Mouse (Mus musculus) myocyte (in vitro differentiated cells): ENCODE data around the gene Glod5. TPM values are rescaled to one million over a fixed set of nuclear protein-coding genes. Genes with fewer than 3 reads are reported as not detected.

Experiments
- H3K27me3 ChIP-seq: one replicate; pipeline ENCODE4 v1.6.1; 2011; ENCODE audit not compliant: control insufficient read depth, insufficient read depth, insufficient read length
- H3K36me3 ChIP-seq: one replicate; pipeline ENCODE4 v1.6.1; 2011; ENCODE audit not compliant: control insufficient read depth, insufficient read depth
- H3K4me2 ChIP-seq: one replicate; pipeline ENCODE4 v1.6.1; 2011; ENCODE audit warnings: low read depth, control low read depth
- H3K4me3 ChIP-seq: one replicate; pipeline ENCODE4 v1.5.1; 2011; ENCODE audit warnings: mild to moderate bottlenecking, control low read depth, moderate library complexity
- H3K79me2 ChIP-seq: one replicate; pipeline ENCODE4 v1.6.1; 2011; ENCODE audit not compliant: control insufficient read depth, insufficient read depth
- H3ac ChIP-seq: one replicate; pipeline ENCODE4 v1.6.1; 2011; ENCODE audit not compliant: control insufficient read depth, insufficient read length
- CEBPB ChIP-seq: IDR thresholded peaks from 2 replicates; pipeline ENCODE4 v1.6.1; 2011; ENCODE audit warnings: mild to moderate bottlenecking, moderate library complexity; ENCODE audit not compliant: poor library complexity, insufficient read depth, severe bottlenecking
- E2F4 ChIP-seq: IDR thresholded peaks from one replicate; pipeline ENCODE4 v1.6.1; 2011; ENCODE audit warnings: mild to moderate bottlenecking, control low read depth, moderate library complexity; ENCODE audit not compliant: insufficient read depth
- MAX ChIP-seq: IDR thresholded peaks from one replicate; pipeline ENCODE4 v1.6.1; 2011; ENCODE audit warnings: low read depth, mild to moderate bottlenecking, control low read depth
- MYOD1 ChIP-seq, 3 experiments: IDR thresholded peaks; one replicate each; pipeline ENCODE4 v1.6.1; 2011; ENCODE audit warnings: control low read depth in 2 of 3, low read depth in 2 of 3, mild to moderate bottlenecking in 2 of 3, moderate library complexity in 1 of 3; ENCODE audit not compliant: insufficient read length in 2 of 3, control insufficient read depth in 1 of 3
- MYOG ChIP-seq, 3 experiments: IDR thresholded peaks; one replicate each; pipeline ENCODE4 v1.6.1; 2011; ENCODE audit warnings: control low read depth in 2 of 3, low read depth in 2 of 3, mild to moderate bottlenecking in 2 of 3; ENCODE audit not compliant: insufficient read length in 2 of 3, control insufficient read depth in 1 of 3, insufficient read depth in 1 of 3
- POLR2A ChIP-seq: IDR thresholded peaks from one replicate; pipeline ENCODE4 v1.6.1; 2011; ENCODE audit warnings: low read depth, mild to moderate bottlenecking, control low read depth, moderate library complexity; ENCODE audit not compliant: insufficient read length
- POLR2AphosphoS2 ChIP-seq: IDR thresholded peaks from one replicate; pipeline ENCODE4 v1.6.1; 2011; ENCODE audit warnings: low read depth, control low read depth; ENCODE audit not compliant: insufficient read length
- REST ChIP-seq: IDR thresholded peaks from one replicate; pipeline ENCODE4 v1.6.1; 2011; ENCODE audit warnings: mild to moderate bottlenecking, control low read depth, moderate library complexity; ENCODE audit not compliant: insufficient read depth, insufficient read length
- SRF ChIP-seq: IDR thresholded peaks from one replicate; pipeline ENCODE4 v1.6.1; 2011; ENCODE audit warnings: low read depth; ENCODE audit not compliant: control insufficient read depth, insufficient read length
- TCF12 ChIP-seq: IDR thresholded peaks from one replicate; pipeline ENCODE4 v1.6.1; 2011; ENCODE audit warnings: mild to moderate bottlenecking, control low read depth; ENCODE audit not compliant: poor library complexity, insufficient read depth, severe bottlenecking
- TCF3 ChIP-seq: IDR thresholded peaks from one replicate; pipeline ENCODE4 v1.6.1; 2011; ENCODE audit warnings: low read depth, control low read depth; ENCODE audit not compliant: insufficient read length
- USF1 ChIP-seq: IDR thresholded peaks from one replicate; pipeline ENCODE4 v1.6.1; 2011; ENCODE audit warnings: low read depth, mild to moderate bottlenecking, control low read depth, moderate library complexity
- polyA plus RNA-seq: library from polyadenylated mRNA; unstranded; fragments of >200 nt; fragmentation: generic; extraction: Trizol; gene quantifications from one replicate; pipeline ENCODE4 v1.2.1, GENCODE M21; 2012; ENCODE audit warnings: missing spikeins

The Glod5 gene
- polyA plus RNA-seq, 1 experiment: not detected

- Histone ChIP-seq H3K4me3 (no peak overlapping the region), H3ac (no peak overlapping the region), H3K27me3 (no peaks in the 10 kb centered on the region), H3K36me3 (no peaks in the 10 kb centered on the region), H3K79me2 (no peaks in the 10 kb centered on the region), H3K4me2 (no peak overlapping the region)
- TF ChIP-seq MYOD1 (IDR thresholded peaks at IDR 0.05; ENCODE audit: control insufficient read depth in 1 of 3, insufficient read length in 2 of 3, low read depth in 2 of 3): no peak
- no peak for TF ChIP-seq TCF12
- no peak for TF ChIP-seq MYOG (IDR thresholded peaks at IDR 0.05; ENCODE audit: control insufficient read depth in 1 of 3, insufficient read depth in 1 of 3, insufficient read length in 2 of 3, low read depth in 2 of 3)
- TF ChIP-seq USF1: no peak
- TF ChIP-seq SRF: no peak
- TF ChIP-seq POLR2AphosphoS2: no peak
- TF ChIP-seq E2F4: no peak
- TF ChIP-seq REST: no peak
- no peak for TF ChIP-seq TCF3
These were observed 25.8 kb downstream of the Glod5 start for GRCm38 (mm10) chrX:7992379-7993067.

GRCm38 (mm10) chrX:7981368-7981767 lies 36.9 kb downstream of the Glod5 start:
- Histone ChIP-seq H3K27me3 (no peaks in the 10 kb centered on the region), H3K36me3 (no peaks in the 10 kb centered on the region), H3K4me2 (no peak overlapping the region), H3ac (no peak overlapping the region), H3K4me3 (no peak overlapping the region), H3K79me2 (no peaks in the 10 kb centered on the region)
- no peak for TF ChIP-seq MYOG (IDR thresholded peaks at IDR 0.05; ENCODE audit: control insufficient read depth in 1 of 3, insufficient read depth in 1 of 3, insufficient read length in 2 of 3, low read depth in 2 of 3)
- no peak for TF ChIP-seq CEBPB
- no peak for TF ChIP-seq TCF12
- TF ChIP-seq MYOD1 (IDR thresholded peaks at IDR 0.05; ENCODE audit: control insufficient read depth in 1 of 3, insufficient read length in 2 of 3, low read depth in 2 of 3): no peak
- TF ChIP-seq MAX: no peak
- TF ChIP-seq TCF3: no peak
- no peak for TF ChIP-seq POLR2AphosphoS2
- no peak for TF ChIP-seq REST

GRCm38 (mm10) chrX:7977892-7978291 lies 40.4 kb downstream of the Glod5 start, which contains the start of gene Gata1:
Gene Gata1 (minus strand): TSS chrX:7978071.
- TF ChIP-seq REST (no peak), MYOD1 (IDR thresholded peaks at IDR 0.05; ENCODE audit: control insufficient read depth in 1 of 3, insufficient read length in 2 of 3, low read depth in 2 of 3) (no peak)
- H3K4me3 ChIP-seq: no peak within 1 kb of the TSS
- no peak within 1 kb of the TSS for H3K4me2 ChIP-seq
- no peak within 1 kb of the TSS for H3ac ChIP-seq
- no peaks in the 10 kb centered on the region for H3K27me3 ChIP-seq
- no peaks in the 10 kb centered on the region for H3K36me3 ChIP-seq
- H3K79me2 ChIP-seq: no peaks in the 10 kb centered on the region

- Histone ChIP-seq H3K79me2 (no peaks in the 10 kb centered on the region), H3K4me2 (no peak overlapping the region), H3K4me3 (no peak overlapping the region), H3K36me3 (no peaks in the 10 kb centered on the region), H3K27me3 (no peaks in the 10 kb centered on the region), H3ac (no peak overlapping the region)
- TF ChIP-seq SRF (no peak), MYOD1 (IDR thresholded peaks at IDR 0.05; ENCODE audit: control insufficient read depth in 1 of 3, insufficient read length in 2 of 3, low read depth in 2 of 3) (no peak), POLR2AphosphoS2 (no peak), E2F4 (no peak), MYOG (IDR thresholded peaks at IDR 0.05; ENCODE audit: control insufficient read depth in 1 of 3, insufficient read depth in 1 of 3, insufficient read length in 2 of 3, low read depth in 2 of 3) (no peak), USF1 (no peak), REST (no peak)
These were observed 47.0 kb downstream of the Glod5 start for GRCm38 (mm10) chrX:7971292-7971691.

GRCm38 (mm10) chrX:7968899-7969298 lies 49.4 kb downstream of the Glod5 start:
- Histone ChIP-seq H3K79me2 (no peaks in the 10 kb centered on the region), H3K36me3 (no peaks in the 10 kb centered on the region), H3K27me3 (no peaks in the 10 kb centered on the region), H3K4me3 (no peak overlapping the region), H3K4me2 (no peak overlapping the region), H3ac (no peak overlapping the region)
- TF ChIP-seq MYOD1 (IDR thresholded peaks at IDR 0.05; ENCODE audit: control insufficient read depth in 1 of 3, insufficient read length in 2 of 3, low read depth in 2 of 3) (no peak), TCF12 (no peak), E2F4 (no peak), MAX (no peak), MYOG (IDR thresholded peaks at IDR 0.05; ENCODE audit: control insufficient read depth in 1 of 3, insufficient read depth in 1 of 3, insufficient read length in 2 of 3, low read depth in 2 of 3) (no peak), TCF3 (no peak), POLR2AphosphoS2 (no peak), SRF (no peak), POLR2A (no peak), USF1 (no peak), REST (no peak), CEBPB (no peak)
